Mouse (Mus musculus): ENCODE data around the gene Kif16b. TPM values are rescaled to one million over a fixed set of nuclear protein-coding genes. Genes with fewer than 3 reads are reported as not detected.

The Kif16b gene
- polyA plus RNA-seq, 1 experiment from 2014 or later, result 5.2 TPM

- 91% methylated on average over 4 of the region's 4 CpGs for WGBS
Measured at GRCm38 (mm10) chr2:142732370-142732769, 169.0 kb downstream of the Kif16b start.

DNA sequence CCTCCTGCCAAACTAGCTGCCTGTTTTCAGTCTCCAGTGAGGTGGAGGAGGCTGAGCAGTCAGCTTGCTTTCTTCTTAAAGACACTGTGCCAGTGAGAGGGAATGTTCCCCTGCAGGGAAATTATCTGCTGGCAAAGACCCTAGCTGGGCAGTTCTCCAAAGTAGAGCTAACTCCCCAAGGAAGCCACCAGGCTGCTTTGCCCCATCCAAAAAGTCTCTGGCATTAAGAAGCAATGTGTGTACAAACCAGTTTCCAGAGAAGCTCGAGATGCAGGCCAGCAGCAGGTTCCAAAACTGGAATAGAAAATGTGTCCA is 169.6 kb downstream of the Kif16b start:
- ATAC-seq (ENCODE audit: low FRiP score) (no peak), DNase-seq (ENCODE audit: low spot score, missing footprints) (peak; percentile 21)
- Histone ChIP-seq H3K9me3 (ENCODE audit: control insufficient read depth, low read length) (no peaks in the 10 kb centered on the region), H3K27ac (ENCODE audit: low read depth, low read length) (no peak overlapping the region), H3K4me1 (ENCODE audit: control insufficient read depth, insufficient read depth, low read length) (peaks cover 7% of the 10 kb centered on the region), H3K4me3 (ENCODE audit: low read depth, low read length) (no peak overlapping the region), H3K27me3 (ENCODE audit: control insufficient read depth, insufficient read depth, low read length) (no peaks in the 10 kb centered on the region), H3K9ac (ENCODE audit: low read length) (no peak overlapping the region), H3K4me2 (no peak overlapping the region), H3K36me3 (ENCODE audit: control insufficient read depth, insufficient read depth, low read length) (no peaks in the 10 kb centered on the region)
- 75% methylated on average over 1 of the region's 1 CpGs for WGBS

More at GRCm38 (mm10) chr2:142732370-142732769, 169.0 kb downstream of the Kif16b start:
- no peak overlapping the region for H3K4me2 ChIP-seq
- H3K4me3 ChIP-seq (ENCODE audit: low read depth, low read length), result no peak overlapping the region
- no peak overlapping the region for H3K9ac ChIP-seq (ENCODE audit: low read length)
- no peak overlapping the region for H3K27ac ChIP-seq (ENCODE audit: low read depth, low read length)
- H3K4me1 ChIP-seq (ENCODE audit: control insufficient read depth, insufficient read depth, low read length), result peaks cover 7% of the 10 kb centered on the region
- DNase-seq (ENCODE audit: low spot score, missing footprints) (peak; percentile 14), ATAC-seq (ENCODE audit: low FRiP score) (no peak)
- H3K9me3 ChIP-seq (ENCODE audit: control insufficient read depth, low read length), result no peaks in the 10 kb centered on the region
- no peaks in the 10 kb centered on the region for H3K27me3 ChIP-seq (ENCODE audit: control insufficient read depth, insufficient read depth, low read length)
- no peaks in the 10 kb centered on the region for H3K36me3 ChIP-seq (ENCODE audit: control insufficient read depth, insufficient read depth, low read length)

DNA sequence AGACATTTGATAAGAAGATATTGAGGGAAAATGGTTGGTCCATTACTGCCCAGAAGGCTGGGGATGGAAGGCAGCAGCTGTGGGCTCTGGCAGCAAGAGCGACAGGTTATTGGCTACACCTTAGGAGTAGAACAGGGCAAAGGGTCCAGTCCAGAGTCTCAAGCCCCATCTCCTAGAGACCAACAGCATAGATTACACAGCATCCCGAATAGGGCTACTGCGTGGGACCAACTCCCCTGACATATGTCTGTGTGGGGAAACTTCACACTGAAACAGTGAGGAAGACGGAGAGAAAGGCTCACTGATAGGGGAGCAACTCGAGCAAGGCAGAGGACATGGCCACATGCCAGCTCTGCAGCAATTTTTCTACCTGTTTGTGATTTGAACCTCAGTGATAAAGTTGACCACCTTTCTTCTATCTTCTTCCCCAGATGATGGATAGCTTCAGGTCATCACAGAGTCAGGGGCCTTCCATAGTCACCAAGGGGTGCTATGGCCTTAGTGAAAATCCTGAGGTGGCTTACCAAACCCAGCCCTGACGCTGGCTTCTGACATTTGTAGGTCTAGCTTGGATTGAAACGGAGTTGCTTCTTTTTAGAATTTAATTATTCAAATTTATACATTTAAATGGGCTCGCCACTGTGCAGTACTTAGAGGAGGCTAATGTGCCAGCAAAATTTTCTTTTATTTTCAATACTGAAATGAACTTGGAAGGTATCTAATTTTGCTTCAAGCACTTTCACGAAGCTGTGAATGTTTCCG is 170.1 kb downstream of the Kif16b start:
- Histone ChIP-seq H3K36me3 (ENCODE audit: control insufficient read depth, insufficient read depth, low read length) (no peaks in the 10 kb centered on the region), H3K27ac (ENCODE audit: low read depth, low read length) (no peak overlapping the region), H3K4me3 (ENCODE audit: low read depth, low read length) (no peak overlapping the region), H3K4me2 (no peak overlapping the region), H3K9ac (ENCODE audit: low read length) (no peak overlapping the region), H3K27me3 (ENCODE audit: control insufficient read depth, insufficient read depth, low read length) (no peaks in the 10 kb centered on the region), H3K9me3 (ENCODE audit: control insufficient read depth, low read length) (no peaks in the 10 kb centered on the region), H3K4me1 (ENCODE audit: control insufficient read depth, insufficient read depth, low read length) (peaks cover 7% of the 10 kb centered on the region)
- peak; percentile 39 for DNase-seq (ENCODE audit: low spot score, missing footprints)
- ATAC-seq (ENCODE audit: low FRiP score), result no peak
- WGBS, result 84% methylated on average over 10 of the region's 10 CpGs

GRCm38 (mm10) chr2:142724215-142725001 is 176.9 kb downstream of the Kif16b start:
- H3K9ac ChIP-seq (ENCODE audit: low read length), result no peak overlapping the region
- no peak overlapping the region for H3K27ac ChIP-seq (ENCODE audit: low read depth, low read length)
- DNase-seq (ENCODE audit: low spot score, missing footprints) (no peak), ATAC-seq (ENCODE audit: low FRiP score) (no peak)
- no peaks in the 10 kb centered on the region for H3K36me3 ChIP-seq (ENCODE audit: control insufficient read depth, insufficient read depth, low read length)
- H3K4me2 ChIP-seq, result no peak overlapping the region
- no peaks in the 10 kb centered on the region for H3K9me3 ChIP-seq (ENCODE audit: control insufficient read depth, low read length)
- no peak overlapping the region for H3K4me3 ChIP-seq (ENCODE audit: low read depth, low read length)
- H3K4me1 ChIP-seq (ENCODE audit: control insufficient read depth, insufficient read depth, low read length), result no peaks in the 10 kb centered on the region
- H3K27me3 ChIP-seq (ENCODE audit: control insufficient read depth, insufficient read depth, low read length), result no peaks in the 10 kb centered on the region
- WGBS, result 90% methylated on average over 7 of the region's 7 CpGs

DNA sequence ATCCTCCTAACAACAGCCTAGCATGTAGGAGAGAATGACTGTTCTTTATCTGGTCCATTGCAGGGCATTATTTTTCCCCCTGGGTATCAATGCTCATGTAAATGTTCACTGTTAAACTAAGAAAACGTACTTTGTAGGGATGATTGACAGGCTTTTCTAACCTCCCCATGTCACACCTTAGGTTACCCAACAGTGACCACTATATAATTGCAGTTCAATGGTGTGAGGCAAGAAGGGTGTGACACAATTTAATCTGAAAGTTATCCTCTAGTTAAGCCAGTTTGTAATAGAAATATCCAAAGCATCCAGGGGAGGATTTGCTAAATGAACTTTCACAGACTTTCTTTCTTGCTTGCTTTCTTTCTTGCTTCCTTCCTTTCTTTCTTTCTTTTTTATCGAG is 181.2 kb downstream of the Kif16b start:
- no peaks in the 10 kb centered on the region for H3K27me3 ChIP-seq (ENCODE audit: control insufficient read depth, insufficient read depth, low read length)
- DNase-seq (ENCODE audit: low spot score, missing footprints) (peak; percentile 14), ATAC-seq (ENCODE audit: low FRiP score) (no peak)
- no peak overlapping the region for H3K4me2 ChIP-seq
- H3K9me3 ChIP-seq (ENCODE audit: control insufficient read depth, low read length), result no peaks in the 10 kb centered on the region
- no peaks in the 10 kb centered on the region; the same call in 1 of the 2 replicates for H3K4me1 ChIP-seq (ENCODE audit: control insufficient read depth, insufficient read depth, low read length)
- H3K4me3 ChIP-seq (ENCODE audit: low read depth, low read length), result no peak overlapping the region
- H3K9ac ChIP-seq (ENCODE audit: low read length), result no peak overlapping the region
- 75% methylated on average over 2 of the region's 2 CpGs for WGBS
- no peaks in the 10 kb centered on the region for H3K36me3 ChIP-seq (ENCODE audit: control insufficient read depth, insufficient read depth, low read length)
- H3K27ac ChIP-seq (ENCODE audit: low read depth, low read length), result no peak overlapping the region

GRCm38 (mm10) chr2:142718998-142719397 is 182.3 kb downstream of the Kif16b start:
- H3K9me3 ChIP-seq (ENCODE audit: control insufficient read depth, low read length), result no peaks in the 10 kb centered on the region
- H3K4me3 ChIP-seq (ENCODE audit: low read depth, low read length), result no peak overlapping the region
- H3K9ac ChIP-seq (ENCODE audit: low read length), result no peak overlapping the region
- H3K36me3 ChIP-seq (ENCODE audit: control insufficient read depth, insufficient read depth, low read length), result no peaks in the 10 kb centered on the region
- H3K4me1 ChIP-seq (ENCODE audit: control insufficient read depth, insufficient read depth, low read length), result peaks cover 2% of the 10 kb centered on the region; the same call in 1 of the 2 replicates
- H3K27ac ChIP-seq (ENCODE audit: low read depth, low read length), result no peak overlapping the region
- DNase-seq (ENCODE audit: low spot score, missing footprints), result peak; percentile 4
- H3K4me2 ChIP-seq, result no peak overlapping the region
- no peak for ATAC-seq (ENCODE audit: low FRiP score)
- H3K27me3 ChIP-seq (ENCODE audit: control insufficient read depth, insufficient read depth, low read length), result no peaks in the 10 kb centered on the region

DNA sequence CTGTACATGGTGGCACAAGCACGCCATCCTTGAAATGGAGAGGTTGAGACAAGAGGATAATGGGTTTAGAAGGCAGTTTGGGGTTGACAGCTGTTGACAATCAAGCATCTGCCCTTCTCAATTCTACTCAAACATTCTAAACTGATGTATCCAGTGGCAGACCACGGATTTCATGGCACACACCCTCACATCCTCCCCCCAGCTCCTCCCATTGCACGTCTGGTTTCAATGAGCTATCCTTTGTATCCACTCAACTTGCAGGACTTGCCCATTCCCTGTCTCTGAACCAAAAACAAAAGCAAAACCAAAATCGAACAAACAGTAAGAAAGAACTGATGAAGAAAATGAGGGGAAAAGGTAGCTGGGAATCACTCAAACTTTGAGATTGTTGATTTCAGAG is 183.7 kb downstream of the Kif16b start:
- H3K9me3 ChIP-seq (ENCODE audit: control insufficient read depth, low read length), result no peaks in the 10 kb centered on the region
- no peak overlapping the region for H3K4me3 ChIP-seq (ENCODE audit: low read depth, low read length)
- ATAC-seq (ENCODE audit: low FRiP score) (no peak), DNase-seq (ENCODE audit: low spot score, missing footprints) (peak; percentile 45)
- H3K27ac ChIP-seq (ENCODE audit: low read depth, low read length), result no peak overlapping the region
- no peaks in the 10 kb centered on the region for H3K27me3 ChIP-seq (ENCODE audit: control insufficient read depth, insufficient read depth, low read length)
- H3K36me3 ChIP-seq (ENCODE audit: control insufficient read depth, insufficient read depth, low read length), result no peaks in the 10 kb centered on the region
- no peak overlapping the region for H3K4me2 ChIP-seq
- WGBS, result 69% methylated on average over 4 of the region's 4 CpGs
- H3K9ac ChIP-seq (ENCODE audit: low read length), result no peak overlapping the region
- H3K4me1 ChIP-seq (ENCODE audit: control insufficient read depth, insufficient read depth, low read length), result peaks cover 2% of the 10 kb centered on the region; the same call in 1 of the 2 replicates

GRCm38 (mm10) chr2:142715912-142716260 is 185.4 kb downstream of the Kif16b start:
- H3K4me1 ChIP-seq (ENCODE audit: control insufficient read depth, insufficient read depth, low read length), result peaks cover 2% of the 10 kb centered on the region; the same call in 1 of the 2 replicates
- DNase-seq (ENCODE audit: low spot score, missing footprints) (no peak), ATAC-seq (ENCODE audit: low FRiP score) (peak; percentile 45; the same call in 1 of the 2 replicates)
- no peaks in the 10 kb centered on the region; the same call in 1 of the 2 replicates for H3K36me3 ChIP-seq (ENCODE audit: control insufficient read depth, insufficient read depth, low read length)
- no peak overlapping the region for H3K4me2 ChIP-seq
- H3K27me3 ChIP-seq (ENCODE audit: control insufficient read depth, insufficient read depth, low read length), result no peaks in the 10 kb centered on the region
- no peak overlapping the region for H3K27ac ChIP-seq (ENCODE audit: low read depth, low read length)
- no peak overlapping the region for H3K9ac ChIP-seq (ENCODE audit: low read length)
- no peaks in the 10 kb centered on the region for H3K9me3 ChIP-seq (ENCODE audit: control insufficient read depth, low read length)
- H3K4me3 ChIP-seq (ENCODE audit: low read depth, low read length), result no peak overlapping the region

DNA sequence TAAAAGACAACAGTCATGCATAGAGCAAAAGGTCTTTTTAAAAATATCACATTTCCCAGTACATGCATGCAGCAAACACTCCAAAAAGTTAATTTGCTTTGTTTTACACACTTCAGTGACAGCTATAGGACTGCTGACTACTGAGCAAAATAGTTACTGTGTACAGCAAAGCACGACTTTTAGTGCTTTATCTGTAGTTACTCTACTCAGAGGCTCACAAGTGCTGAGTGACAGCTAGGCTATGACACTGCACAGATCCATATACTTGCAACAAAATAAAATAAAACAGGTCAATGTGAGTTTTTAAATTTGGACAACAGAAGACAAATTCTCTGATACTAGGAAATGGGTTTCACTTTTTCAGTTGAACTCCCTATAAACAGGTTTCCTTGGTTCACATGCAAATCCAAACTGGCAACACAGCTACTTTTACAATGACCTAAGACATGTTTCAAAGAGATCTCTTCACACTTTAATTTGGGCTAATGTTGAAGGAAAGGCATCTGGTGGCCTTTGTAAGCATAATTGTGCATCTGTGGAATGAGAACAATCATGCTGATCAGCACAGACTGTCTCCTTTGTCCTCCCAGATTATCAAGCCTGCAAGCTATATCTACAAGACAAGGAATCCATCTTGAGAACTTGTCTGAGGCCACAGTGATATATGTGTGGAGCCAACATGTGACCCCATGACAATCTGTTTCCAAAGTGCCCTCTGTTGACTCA is 186.0 kb downstream of the Kif16b start:
- Histone ChIP-seq H3K27ac (ENCODE audit: low read depth, low read length) (no peak overlapping the region), H3K9ac (ENCODE audit: low read length) (no peak overlapping the region), H3K4me3 (ENCODE audit: low read depth, low read length) (no peak overlapping the region), H3K9me3 (ENCODE audit: control insufficient read depth, low read length) (no peaks in the 10 kb centered on the region), H3K36me3 (ENCODE audit: control insufficient read depth, insufficient read depth, low read length) (no peaks in the 10 kb centered on the region; the same call in 1 of the 2 replicates), H3K27me3 (ENCODE audit: control insufficient read depth, insufficient read depth, low read length) (no peaks in the 10 kb centered on the region), H3K4me2 (no peak overlapping the region), H3K4me1 (ENCODE audit: control insufficient read depth, insufficient read depth, low read length) (peaks cover 2% of the 10 kb centered on the region; the same call in 1 of the 2 replicates)
- ATAC-seq (ENCODE audit: low FRiP score) (peak; percentile 80), DNase-seq (ENCODE audit: low spot score, missing footprints) (peak; percentile 79)
- WGBS, result 56% methylated on average over 1 of the region's 1 CpGs

All from midbrain, embryonic 11.5 days (tissue).